Mouse (Mus musculus) cerebellum, adult 11 months (tissue): ENCODE measurements at regions not wholly inside any gene's neighbourhood (a gene's known extent, or its start where the extent isn't known, plus 50 kb on each side); places are given as distances from the start of the nearest gene placed in this dataset.
"Not testable (repeated sequence)": the region's sequence is repeated elsewhere in the genome, so short reads cannot be mapped to it uniquely, and the experiment has no call there.

Experiments
- DNase-seq: peaks from one replicate; pipeline ENCODE4 v3.0.0; 2022

- no peak for DNase-seq
Measured at GRCm38 (mm10) chr14:33691690-33692089, 102.7 kb downstream of the Ptpn20 start.

GRCm38 (mm10) chr14:33694224-33694623 lies 105.2 kb downstream of the Ptpn20 start:
- DNase-seq, result no peak

- peak; percentile 23 for DNase-seq
Measured at GRCm38 (mm10) chr14:33695362-33695982, 106.5 kb downstream of the Ptpn20 start.

- DNase-seq, result no peak
Measured at GRCm38 (mm10) chr14:33696817-33697216, 107.8 kb downstream of the Ptpn20 start.

GRCm38 (mm10) chr14:33699777-33700438 lies 110.9 kb downstream of the Ptpn20 start:
- no peak for DNase-seq

- DNase-seq, result no peak
Measured at GRCm38 (mm10) chr14:33707661-33708297, 118.8 kb downstream of the Ptpn20 start.

- no peak for DNase-seq
Measured at GRCm38 (mm10) chr14:33708298-33708665, 119.3 kb downstream of the Ptpn20 start.

GRCm38 (mm10) chr14:33712458-33712857 lies 123.5 kb downstream of the Ptpn20 start:
- no peak for DNase-seq

- no peak for DNase-seq
Measured at GRCm38 (mm10) chr14:33719651-33720050, 130.6 kb downstream of the Ptpn20 start.

- DNase-seq, result not testable (repeated sequence)
Measured at GRCm38 (mm10) chr14:33722379-33723145, 133.6 kb downstream of the Ptpn20 start.

GRCm38 (mm10) chr14:33726500-33726899 lies 137.5 kb downstream of the Ptpn20 start:
- no peak for DNase-seq

GRCm38 (mm10) chr14:33729115-33729884 lies 140.3 kb downstream of the Ptpn20 start:
- DNase-seq, result no peak

- DNase-seq, result no peak
Measured at GRCm38 (mm10) chr14:33732698-33733097, 143.7 kb downstream of the Ptpn20 start.

- peak; percentile 30 for DNase-seq
Measured at GRCm38 (mm10) chr14:33734446-33735043, 145.5 kb downstream of the Ptpn20 start.

- no peak for DNase-seq
Measured at GRCm38 (mm10) chr14:33735653-33736052, 146.6 kb downstream of the Ptpn20 start.

GRCm38 (mm10) chr14:33746181-33746580 lies 157.2 kb downstream of the Ptpn20 start:
- peak; percentile 6 for DNase-seq

GRCm38 (mm10) chr14:33759656-33760055 lies 163.7 kb upstream of the Gdf10 start:
- DNase-seq, result no peak

- DNase-seq, result no peak
Measured at GRCm38 (mm10) chr14:33763641-33764046, 159.7 kb upstream of the Gdf10 start.

- DNase-seq, result no peak
Measured at GRCm38 (mm10) chr14:33765767-33766166, 157.6 kb upstream of the Gdf10 start.

GRCm38 (mm10) chr14:33772374-33772773 lies 151.0 kb upstream of the Gdf10 start:
- DNase-seq, result no peak

GRCm38 (mm10) chr14:33789556-33789955 lies 133.8 kb upstream of the Gdf10 start:
- DNase-seq, result no peak

- DNase-seq, result no peak
Measured at GRCm38 (mm10) chr14:33794262-33794661, 129.1 kb upstream of the Gdf10 start.
